In genomic region chr1:134120179-134120578, GRCm38 (mm10) we compare ENCODE assay signal across 8 mouse cellular contexts. TPM values are rescaled to one million over a fixed set of nuclear protein-coding genes. Genes with fewer than 3 reads are reported as not detected.
DNase-seq lines count a peak whose midpoint lies in the region; ATAC-seq lines count a peak whose summit lies in the region.

No protein-coding gene starts in this region.

- ATAC-seq in heart, embryonic 12.5 days (ENCODE audit: insufficient number of reproducible peaks, low FRiP score): no peak
- ATAC-seq in monocyte, adult 5-6 weeks (replicated peaks; ENCODE audit: insufficient number of reproducible peaks, low FRiP score, low TSS enrichment, poor library complexity, severe bottlenecking): peak; percentile 85

- no peaks in the 10 kb centered on the region for H3K4me1 ChIP-seq in heart, embryonic 12.5 days (replicated peaks)
- H3K4me1 ChIP-seq in limb, embryonic 10.5 days: peaks cover 10% of the 10 kb centered on the region

- H3K9me3 ChIP-seq in heart, embryonic 12.5 days (replicated peaks): no peaks in the 10 kb centered on the region
- H3K9me3 ChIP-seq in limb, embryonic 10.5 days (replicated peaks): 0 out of 2 replicates have a peak, but pooled peaks cover 5% of the 10 kb centered on the region

- no peak overlapping the region for H3K27ac ChIP-seq in heart, embryonic 12.5 days (ENCODE audit: poor library complexity, severe bottlenecking)
- no peak overlapping the region for H3K27ac ChIP-seq in limb, embryonic 10.5 days

- H3K4me3 ChIP-seq in heart, embryonic 12.5 days: no peak overlapping the region
- no peak overlapping the region for H3K4me3 ChIP-seq in limb, embryonic 10.5 days

- H3K9ac ChIP-seq in heart, embryonic 12.5 days: no peak overlapping the region

- peak; percentile 96 for DNase-seq in heart, adult 11 months
- peak; percentile 95 to 98 for DNase-seq in cerebellum, postnatal 14 days
- DNase-seq in frontal cortex, postnatal 14 days (ENCODE audit: low spot score in 2 of 2): peak; percentile 69 to 90
- DNase-seq in induced T-regulatory cell, adult 2 months (ENCODE audit: low read depth): peak; percentile 84
- peak; percentile 92 for DNase-seq in limb, embryonic 10.5 days (ENCODE audit: low spot score)
- peak; percentile 65 to 77 for DNase-seq in spleen, postnatal 14 days (ENCODE audit: low spot score in 2 of 2)

- WGBS in heart, embryonic 12.5 days: 9% methylated on average over 5 of the region's 5 CpGs
- 5% methylated on average over 5 of the region's 5 CpGs for WGBS in limb, embryonic 10.5 days

- H3K36me3 ChIP-seq in heart, embryonic 12.5 days: no peaks in the 10 kb centered on the region
- H3K36me3 ChIP-seq in limb, embryonic 10.5 days: no peaks in the 10 kb centered on the region

- no peak overlapping the region for H3K4me2 ChIP-seq in heart, embryonic 12.5 days

- 0 out of 2 replicates have a peak, but pooled peaks cover 4% of the 10 kb centered on the region for H3K27me3 ChIP-seq in heart, embryonic 12.5 days (replicated peaks)
- H3K27me3 ChIP-seq in limb, embryonic 10.5 days (ENCODE audit: low read depth, poor library complexity, severe bottlenecking): no peaks in the 10 kb centered on the region

RNA-seq across cellular contexts. Expression of gene Chit1, which starts 9.1 kb away (rescaled TPM):
- polyA plus RNA-seq in heart, embryonic 12.5 days (2016; fragmentation: Nextera tagmentation; extraction: Ambion mirVana): 0.32 and 0.49 TPM in 2 replicates
- polyA plus RNA-seq in limb, embryonic 10.5 days (2016; fragmentation: Nextera tagmentation; extraction: Ambion mirVana): not detected in 2 replicates
- 0.67 to 1.4 TPM (median 0.85 TPM) in 3 replicates for total RNA-seq in monocyte, adult 5-6 weeks (2017)

RNA-seq across cellular contexts. Expression of gene Btg2, which starts 41.3 kb away (rescaled TPM):
- 37.8 and 40.4 TPM in 2 replicates for polyA plus RNA-seq in heart, embryonic 12.5 days (2016; fragmentation: Nextera tagmentation; extraction: Ambion mirVana)
- 10.1 and 17.7 TPM in 2 replicates for polyA plus RNA-seq in limb, embryonic 10.5 days (2016; fragmentation: Nextera tagmentation; extraction: Ambion mirVana)
- 390 to 783 TPM (median 430 TPM) in 3 replicates for total RNA-seq in monocyte, adult 5-6 weeks (2017)
